Mouse (Mus musculus) forebrain, embryonic 15.5 days (tissue): ENCODE data around the gene Nup214. TPM values are rescaled to one million over a fixed set of nuclear protein-coding genes. Genes with fewer than 3 reads are reported as not detected.

Experiments
- ATAC-seq: fragments of 200-750 bp; cut with Nextera tagmentation; replicated peaks from 2 replicates; pipeline ENCODE4 v1.8.0; 2017; ENCODE audit warnings: mild to moderate bottlenecking, moderate TSS enrichment, moderate library complexity
- H3K27ac ChIP-seq: fragments of 300-500 bp; sonication (generic); replicated peaks from 2 replicates; pipeline ENCODE4 v1.5.1; 2015; ENCODE audit warnings: mild to moderate bottlenecking, inconsistent platforms
- H3K27me3 ChIP-seq: fragments of 300-500 bp; sonication (generic); 2 replicates; pipeline ENCODE4 v1.6.1; 2015; ENCODE audit warnings: inconsistent platforms
- H3K36me3 ChIP-seq: fragments of 300-500 bp; sonication (generic); 2 replicates; pipeline ENCODE4 v1.6.1; 2015; ENCODE audit warnings: mild to moderate bottlenecking, inconsistent platforms
- H3K4me1 ChIP-seq: fragments of 300-500 bp; sonication (generic); 2 replicates; pipeline ENCODE4 v1.6.1; 2015; ENCODE audit warnings: inconsistent platforms
- H3K4me2 ChIP-seq: fragments of 300-500 bp; sonication (generic); replicated peaks from 2 replicates; pipeline ENCODE4 v1.6.1; 2015; ENCODE audit warnings: mild to moderate bottlenecking, inconsistent platforms
- H3K4me3 ChIP-seq: fragments of 300-500 bp; sonication (generic); 2 replicates; pipeline ENCODE4 v1.5.1; 2015; ENCODE audit warnings: mild to moderate bottlenecking, inconsistent platforms
- H3K9ac ChIP-seq: fragments of 300-500 bp; sonication (generic); replicated peaks from 2 replicates; pipeline ENCODE4 v1.6.1; 2015; ENCODE audit warnings: mild to moderate bottlenecking, inconsistent platforms
- H3K9me3 ChIP-seq: fragments of 300-500 bp; sonication (generic); 2 replicates; pipeline ENCODE4 v1.6.1; 2016; ENCODE audit warnings: inconsistent platforms
- WGBS: fragments of 180-500 bp; shearing (Covaris S2); methylation state at CpG from one replicate; pipeline ENCODE4 v1.1.7; 2015; ENCODE audit warnings: mixed read lengths; 5-methylcytosine and 5-hydroxymethylcytosine counted together
- polyA plus RNA-seq: library from polyadenylated mRNA; unstranded; fragments of >200 nt; fragmentation: Nextera tagmentation; extraction: Ambion mirVana; gene quantifications from 2 replicates; pipeline ENCODE4 v1.2.1, GENCODE M21; 2015

The Nup214 gene
- polyA plus RNA-seq, 1 experiment from 2014 or later = 72.9 TPM

DNA sequence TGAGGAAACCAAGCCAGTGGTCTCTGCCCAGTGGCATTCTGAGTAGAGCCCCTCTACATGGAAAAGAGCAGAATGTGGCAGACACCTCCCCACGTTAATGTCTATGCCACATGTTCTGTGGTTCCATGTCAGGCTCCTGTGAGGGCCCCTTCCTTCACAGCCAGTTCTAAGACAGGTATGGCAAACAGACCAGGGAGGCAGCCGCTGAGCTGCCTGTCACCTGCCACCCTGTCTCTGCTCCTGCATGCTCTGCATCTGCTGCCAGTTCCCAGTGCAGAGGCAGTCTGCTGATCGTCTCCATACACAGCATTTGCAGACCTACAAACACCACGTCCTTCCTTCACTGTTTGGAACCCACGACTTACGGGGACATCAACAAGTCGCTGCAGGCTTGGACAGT lies 78.2 kb downstream of the Nup214 start:
- peaks cover 52% of the 10 kb centered on the region; the same call in 1 of the 2 replicates for H3K36me3 ChIP-seq
- H3K27me3 ChIP-seq = no peaks in the 10 kb centered on the region
- 94% methylated on average over 7 of the region's 7 CpGs for WGBS
- ATAC-seq = no peak
- H3K4me2 ChIP-seq = no peak overlapping the region
- no peak overlapping the region for H3K9ac ChIP-seq
- H3K9me3 ChIP-seq = no peaks in the 10 kb centered on the region
- no peak overlapping the region for H3K27ac ChIP-seq
- H3K4me3 ChIP-seq = no peak overlapping the region
- H3K4me1 ChIP-seq = no peaks in the 10 kb centered on the region

GRCm38 (mm10) chr2:32055357-32055965 lies 81.2 kb downstream of the Nup214 start:
- Histone ChIP-seq H3K4me2 (no peak overlapping the region), H3K36me3 (peaks cover 25% of the 10 kb centered on the region; the same call in 1 of the 2 replicates), H3K9me3 (no peaks in the 10 kb centered on the region), H3K27ac (no peak overlapping the region), H3K4me1 (no peaks in the 10 kb centered on the region), H3K9ac (no peak overlapping the region), H3K27me3 (no peaks in the 10 kb centered on the region), H3K4me3 (no peak overlapping the region)
- 63% methylated on average over 7 of the region's 7 CpGs for WGBS
- ATAC-seq = no peak

DNA sequence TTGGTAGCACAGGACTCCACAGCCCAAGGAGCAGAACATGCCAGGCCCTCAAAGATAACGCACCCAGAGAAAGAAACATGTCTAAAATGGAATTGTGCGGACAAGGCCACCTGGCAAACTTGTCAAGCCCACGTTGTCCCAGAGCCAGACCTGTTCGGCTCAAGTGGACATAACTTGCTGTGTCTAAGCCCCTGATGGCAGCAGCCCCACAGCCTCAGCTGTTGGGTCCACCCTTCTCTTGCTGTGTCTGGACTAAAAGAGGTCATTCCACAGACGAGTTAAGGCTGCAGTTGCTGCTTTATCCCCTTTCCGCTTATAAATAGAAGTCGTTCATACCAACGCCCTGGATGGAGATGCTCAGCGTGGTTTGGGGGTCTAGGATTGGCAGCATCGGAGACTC lies 82.3 kb downstream of the Nup214 start:
- Histone ChIP-seq H3K4me2 (no peak overlapping the region), H3K27me3 (no peaks in the 10 kb centered on the region), H3K9ac (no peak overlapping the region), H3K36me3 (peaks cover 17% of the 10 kb centered on the region; the same call in 1 of the 2 replicates), H3K4me3 (no peak overlapping the region), H3K4me1 (no peaks in the 10 kb centered on the region), H3K27ac (no peak overlapping the region), H3K9me3 (no peaks in the 10 kb centered on the region)
- no peak for ATAC-seq
- WGBS = 91% methylated on average over 10 of the region's 10 CpGs

DNA sequence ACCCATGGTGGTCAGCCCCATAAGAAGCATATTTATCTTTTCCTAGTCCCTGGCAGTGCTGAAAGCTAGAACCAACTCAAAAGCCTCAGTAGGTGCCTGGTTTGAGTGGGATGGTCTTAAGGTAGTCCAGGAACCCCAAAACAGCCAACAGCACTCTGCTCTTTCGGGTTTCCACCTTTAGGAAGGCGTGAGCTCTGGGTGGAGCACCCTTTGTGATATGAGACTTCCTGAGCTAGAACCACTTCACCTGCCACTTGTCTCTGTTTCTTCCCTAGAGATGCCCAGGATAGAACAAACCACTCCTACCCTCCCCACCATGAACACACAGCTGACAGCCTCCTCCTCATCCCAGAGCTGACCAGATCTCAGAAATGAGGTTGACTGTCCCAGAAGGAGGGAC lies 83.1 kb downstream of the Nup214 start:
- ATAC-seq = no peak
- H3K4me1 ChIP-seq = no peaks in the 10 kb centered on the region
- H3K36me3 ChIP-seq = peaks cover 8% of the 10 kb centered on the region; the same call in 1 of the 2 replicates
- no peak overlapping the region for H3K27ac ChIP-seq
- H3K4me3 ChIP-seq = no peak overlapping the region
- no peak overlapping the region for H3K4me2 ChIP-seq
- 96% methylated on average over 2 of the region's 2 CpGs for WGBS
- no peak overlapping the region for H3K9ac ChIP-seq
- no peaks in the 10 kb centered on the region for H3K9me3 ChIP-seq
- H3K27me3 ChIP-seq = no peaks in the 10 kb centered on the region

GRCm38 (mm10) chr2:32057794-32058193 lies 83.6 kb downstream of the Nup214 start:
- no peak for ATAC-seq
- WGBS = 84% methylated on average over 4 of the region's 4 CpGs
- no peaks in the 10 kb centered on the region for H3K9me3 ChIP-seq
- H3K4me1 ChIP-seq = no peaks in the 10 kb centered on the region
- H3K4me2 ChIP-seq = no peak overlapping the region
- no peaks in the 10 kb centered on the region for H3K27me3 ChIP-seq
- H3K36me3 ChIP-seq = peaks cover 5% of the 10 kb centered on the region; the same call in 1 of the 2 replicates
- no peak overlapping the region for H3K9ac ChIP-seq
- H3K4me3 ChIP-seq = no peak overlapping the region
- H3K27ac ChIP-seq = no peak overlapping the region

GRCm38 (mm10) chr2:32058241-32058640 lies 84.0 kb downstream of the Nup214 start:
- no peak for ATAC-seq
- 67% methylated on average over 9 of the region's 9 CpGs for WGBS
- no peak overlapping the region for H3K4me3 ChIP-seq

GRCm38 (mm10) chr2:32058716-32059115 lies 84.5 kb downstream of the Nup214 start:
- WGBS = 44% methylated on average over 5 of the region's 5 CpGs

More at GRCm38 (mm10) chr2:32058241-32058640, 84.0 kb downstream of the Nup214 start:
- Histone ChIP-seq H3K9me3 (no peaks in the 10 kb centered on the region), H3K4me2 (no peak overlapping the region), H3K4me1 (no peaks in the 10 kb centered on the region), H3K27me3 (no peaks in the 10 kb centered on the region), H3K27ac (no peak overlapping the region), H3K36me3 (peaks cover 5% of the 10 kb centered on the region; the same call in 1 of the 2 replicates), H3K9ac (no peak overlapping the region)

GRCm38 (mm10) chr2:32059613-32060012 lies 85.4 kb downstream of the Nup214 start:
- H3K27ac ChIP-seq = no peak overlapping the region
- no peak overlapping the region for H3K4me3 ChIP-seq
- no peak overlapping the region for H3K4me2 ChIP-seq
- H3K9me3 ChIP-seq = no peaks in the 10 kb centered on the region
- no peaks in the 10 kb centered on the region for H3K27me3 ChIP-seq
- H3K9ac ChIP-seq = no peak overlapping the region
- H3K36me3 ChIP-seq = no peaks in the 10 kb centered on the region
- no peaks in the 10 kb centered on the region for H3K4me1 ChIP-seq
- 77% methylated on average over 6 of the region's 6 CpGs for WGBS
- no peak for ATAC-seq

More at GRCm38 (mm10) chr2:32058716-32059115, 84.5 kb downstream of the Nup214 start:
- Histone ChIP-seq H3K27ac (no peak overlapping the region), H3K36me3 (peaks cover under 1% of the 10 kb centered on the region; the same call in 1 of the 2 replicates), H3K9me3 (no peaks in the 10 kb centered on the region), H3K4me1 (no peaks in the 10 kb centered on the region), H3K9ac (no peak overlapping the region), H3K4me3 (no peak overlapping the region), H3K27me3 (no peaks in the 10 kb centered on the region), H3K4me2 (no peak overlapping the region)
- no peak for ATAC-seq

- Histone ChIP-seq H3K9ac (no peak overlapping the region), H3K27ac (no peak overlapping the region), H3K4me3 (no peak overlapping the region), H3K4me2 (no peak overlapping the region), H3K4me1 (no peaks in the 10 kb centered on the region), H3K36me3 (no peaks in the 10 kb centered on the region), H3K9me3 (no peaks in the 10 kb centered on the region), H3K27me3 (no peaks in the 10 kb centered on the region)
- ATAC-seq = no peak
- 62% methylated on average over 6 of the region's 6 CpGs for WGBS
These were observed 86.1 kb downstream of the Nup214 start for GRCm38 (mm10) chr2:32060228-32060805.

DNA sequence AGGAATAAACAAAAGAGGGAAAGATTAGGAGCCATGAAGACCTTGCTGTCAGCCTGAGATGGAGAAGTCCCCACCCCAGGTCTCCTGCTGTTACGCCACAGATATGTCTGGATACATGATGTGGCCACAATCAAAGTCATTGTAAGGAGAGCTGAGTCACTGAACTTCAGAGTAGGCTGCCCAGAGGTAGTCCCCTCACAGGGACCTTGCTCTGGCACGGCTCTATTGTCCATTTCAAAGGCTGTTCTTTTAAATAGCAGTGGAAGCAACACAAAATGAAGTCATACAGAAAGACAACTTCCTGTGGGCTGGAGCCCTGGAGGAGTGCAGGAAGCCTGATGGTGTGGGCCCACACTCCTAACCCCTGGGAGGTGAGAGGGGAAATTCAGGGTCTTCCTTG lies 87.0 kb downstream of the Nup214 start:
- H3K36me3 ChIP-seq = no peaks in the 10 kb centered on the region
- H3K4me3 ChIP-seq = no peak overlapping the region
- H3K4me2 ChIP-seq = no peak overlapping the region
- H3K4me1 ChIP-seq = no peaks in the 10 kb centered on the region
- H3K27me3 ChIP-seq = no peaks in the 10 kb centered on the region
- no peak overlapping the region for H3K27ac ChIP-seq
- WGBS = 64% methylated on average over 2 of the region's 2 CpGs
- H3K9ac ChIP-seq = no peak overlapping the region
- no peaks in the 10 kb centered on the region for H3K9me3 ChIP-seq
- ATAC-seq = no peak

GRCm38 (mm10) chr2:32061722-32062505 lies 87.7 kb downstream of the Nup214 start:
- no peak overlapping the region for H3K27ac ChIP-seq
- no peak overlapping the region for H3K9ac ChIP-seq
- H3K4me1 ChIP-seq = no peaks in the 10 kb centered on the region
- no peaks in the 10 kb centered on the region for H3K27me3 ChIP-seq
- ATAC-seq = no peak
- H3K4me2 ChIP-seq = no peak overlapping the region
- no peaks in the 10 kb centered on the region for H3K36me3 ChIP-seq
- H3K9me3 ChIP-seq = no peaks in the 10 kb centered on the region
- WGBS = 81% methylated on average over 12 of the region's 12 CpGs
- H3K4me3 ChIP-seq = no peak overlapping the region

GRCm38 (mm10) chr2:32062626-32063410 lies 88.6 kb downstream of the Nup214 start:
- Histone ChIP-seq H3K9me3 (no peaks in the 10 kb centered on the region), H3K36me3 (no peaks in the 10 kb centered on the region), H3K4me1 (no peaks in the 10 kb centered on the region), H3K9ac (no peak overlapping the region), H3K27ac (no peak overlapping the region), H3K27me3 (no peaks in the 10 kb centered on the region), H3K4me2 (no peak overlapping the region), H3K4me3 (no peak overlapping the region)
- ATAC-seq = no peak
- 84% methylated on average over 15 of the region's 15 CpGs for WGBS
